Mouse (Mus musculus) myocyte (in vitro differentiated cells): ENCODE data around the gene Hoxc8. TPM values are rescaled to one million over a fixed set of nuclear protein-coding genes. Genes with fewer than 3 reads are reported as not detected.
A peak's percentile ranks its signal among the peaks of the same experiment; 100 is the strongest.

ENCODE experiments used
- H3K27me3 ChIP-seq: one replicate; pipeline ENCODE4 v1.6.1; 2011; ENCODE audit not compliant: control insufficient read depth, insufficient read depth, insufficient read length
- H3K36me3 ChIP-seq: one replicate; pipeline ENCODE4 v1.6.1; 2011; ENCODE audit not compliant: control insufficient read depth, insufficient read depth
- H3K4me2 ChIP-seq: one replicate; pipeline ENCODE4 v1.6.1; 2011; ENCODE audit warnings: low read depth, control low read depth
- H3K4me3 ChIP-seq: one replicate; pipeline ENCODE4 v1.5.1; 2011; ENCODE audit warnings: mild to moderate bottlenecking, control low read depth, moderate library complexity
- H3K79me2 ChIP-seq: one replicate; pipeline ENCODE4 v1.6.1; 2011; ENCODE audit not compliant: control insufficient read depth, insufficient read depth
- H3ac ChIP-seq: one replicate; pipeline ENCODE4 v1.6.1; 2011; ENCODE audit not compliant: control insufficient read depth, insufficient read length
- CEBPB ChIP-seq: IDR thresholded peaks from 2 replicates; pipeline ENCODE4 v1.6.1; 2011; ENCODE audit warnings: mild to moderate bottlenecking, moderate library complexity; ENCODE audit not compliant: poor library complexity, insufficient read depth, severe bottlenecking
- E2F4 ChIP-seq: IDR thresholded peaks from one replicate; pipeline ENCODE4 v1.6.1; 2011; ENCODE audit warnings: mild to moderate bottlenecking, control low read depth, moderate library complexity; ENCODE audit not compliant: insufficient read depth
- MAX ChIP-seq: IDR thresholded peaks from one replicate; pipeline ENCODE4 v1.6.1; 2011; ENCODE audit warnings: low read depth, mild to moderate bottlenecking, control low read depth
- MYOD1 ChIP-seq, 3 experiments: IDR thresholded peaks; one replicate each; pipeline ENCODE4 v1.6.1; 2011; ENCODE audit warnings: control low read depth in 2 of 3, low read depth in 2 of 3, mild to moderate bottlenecking in 2 of 3, moderate library complexity in 1 of 3; ENCODE audit not compliant: insufficient read length in 2 of 3, control insufficient read depth in 1 of 3
- MYOG ChIP-seq, 3 experiments: IDR thresholded peaks; one replicate each; pipeline ENCODE4 v1.6.1; 2011; ENCODE audit warnings: control low read depth in 2 of 3, low read depth in 2 of 3, mild to moderate bottlenecking in 2 of 3; ENCODE audit not compliant: insufficient read length in 2 of 3, control insufficient read depth in 1 of 3, insufficient read depth in 1 of 3
- POLR2A ChIP-seq: IDR thresholded peaks from one replicate; pipeline ENCODE4 v1.6.1; 2011; ENCODE audit warnings: low read depth, mild to moderate bottlenecking, control low read depth, moderate library complexity; ENCODE audit not compliant: insufficient read length
- POLR2AphosphoS2 ChIP-seq: IDR thresholded peaks from one replicate; pipeline ENCODE4 v1.6.1; 2011; ENCODE audit warnings: low read depth, control low read depth; ENCODE audit not compliant: insufficient read length
- REST ChIP-seq: IDR thresholded peaks from one replicate; pipeline ENCODE4 v1.6.1; 2011; ENCODE audit warnings: mild to moderate bottlenecking, control low read depth, moderate library complexity; ENCODE audit not compliant: insufficient read depth, insufficient read length
- SRF ChIP-seq: IDR thresholded peaks from one replicate; pipeline ENCODE4 v1.6.1; 2011; ENCODE audit warnings: low read depth; ENCODE audit not compliant: control insufficient read depth, insufficient read length
- TCF12 ChIP-seq: IDR thresholded peaks from one replicate; pipeline ENCODE4 v1.6.1; 2011; ENCODE audit warnings: mild to moderate bottlenecking, control low read depth; ENCODE audit not compliant: poor library complexity, insufficient read depth, severe bottlenecking
- TCF3 ChIP-seq: IDR thresholded peaks from one replicate; pipeline ENCODE4 v1.6.1; 2011; ENCODE audit warnings: low read depth, control low read depth; ENCODE audit not compliant: insufficient read length
- USF1 ChIP-seq: IDR thresholded peaks from one replicate; pipeline ENCODE4 v1.6.1; 2011; ENCODE audit warnings: low read depth, mild to moderate bottlenecking, control low read depth, moderate library complexity
- polyA plus RNA-seq: library from polyadenylated mRNA; unstranded; fragments of >200 nt; fragmentation: generic; extraction: Trizol; gene quantifications from one replicate; pipeline ENCODE4 v1.2.1, GENCODE M21; 2012; ENCODE audit warnings: missing spikeins

Hoxc8 gene
- polyA plus RNA-seq, 1 experiment: 0.71 TPM

DNA sequence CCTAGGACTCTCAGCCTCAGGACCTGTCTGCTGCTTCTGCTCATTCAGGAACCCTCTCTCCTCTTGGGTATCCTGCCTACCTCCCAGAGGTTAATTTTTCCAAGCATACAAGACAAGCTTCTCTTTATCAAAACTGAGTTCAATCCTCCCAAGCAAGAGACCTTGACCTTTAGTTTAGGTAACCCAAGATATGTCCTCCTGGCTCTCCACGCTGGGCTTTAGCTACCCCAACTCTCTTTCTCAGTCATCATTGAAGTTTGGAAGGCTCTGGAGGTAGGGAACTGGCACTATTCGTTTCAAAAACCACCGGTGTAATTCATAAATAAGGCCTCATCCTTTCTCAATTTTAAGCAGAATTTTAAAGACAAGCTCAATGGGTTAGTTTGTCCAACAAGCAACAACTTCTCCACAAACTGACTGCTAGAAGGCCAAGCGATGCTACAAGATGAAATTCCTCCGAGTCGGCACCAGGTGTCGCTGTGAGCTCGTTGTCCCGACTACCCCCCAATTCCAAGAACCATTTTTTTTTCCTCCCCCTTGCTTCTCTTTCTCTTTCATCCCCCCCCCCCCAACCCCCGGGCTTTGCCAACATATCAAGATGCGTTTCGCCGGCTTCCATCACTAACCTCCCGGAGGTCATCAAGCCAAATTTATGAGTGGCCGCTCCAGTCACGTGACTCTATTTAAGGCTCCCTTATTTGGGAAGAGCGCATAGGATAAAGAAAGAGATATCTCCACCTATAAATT, 23.0 kb downstream of the Hoxc8 start:
- no peak overlapping the region for H3K4me3 ChIP-seq
- H3K4me2 ChIP-seq: no peak overlapping the region
- no peak overlapping the region for H3ac ChIP-seq
- TF ChIP-seq MAX (no peak), CEBPB (no peak), MYOD1 (IDR thresholded peaks at IDR 0.05; ENCODE audit: control insufficient read depth in 1 of 3, insufficient read length in 2 of 3, low read depth in 2 of 3) (no peak), POLR2A (no peak), MYOG (IDR thresholded peaks at IDR 0.05; ENCODE audit: control insufficient read depth in 1 of 3, insufficient read depth in 1 of 3, insufficient read length in 2 of 3, low read depth in 2 of 3) (no peak), POLR2AphosphoS2 (peak; percentile 33), USF1 (peak; percentile 60), SRF (no peak), TCF3 (no peak), TCF12 (no peak), E2F4 (no peak), REST (no peak)
- H3K36me3 ChIP-seq: no peaks in the 10 kb centered on the region
- no peaks in the 10 kb centered on the region for H3K27me3 ChIP-seq
- H3K79me2 ChIP-seq: peaks cover 20% of the 10 kb centered on the region

GRCm38 (mm10) chr15:103014166-103015008, 24.0 kb downstream of the Hoxc8 start:
- H3ac ChIP-seq: no peak overlapping the region
- peaks cover 10% of the 10 kb centered on the region for H3K79me2 ChIP-seq
- TF ChIP-seq CEBPB (no peak), USF1 (no peak), POLR2AphosphoS2 (peak; percentile 37), E2F4 (no peak)
- H3K4me3 ChIP-seq: no peak overlapping the region
- no peak overlapping the region for H3K4me2 ChIP-seq
- H3K27me3 ChIP-seq: no peaks in the 10 kb centered on the region
- H3K36me3 ChIP-seq: no peaks in the 10 kb centered on the region

- Histone ChIP-seq H3K27me3 (no peaks in the 10 kb centered on the region), H3K4me3 (no peak overlapping the region), H3K79me2 (peaks cover 4% of the 10 kb centered on the region), H3K4me2 (no peak overlapping the region), H3ac (no peak overlapping the region), H3K36me3 (no peaks in the 10 kb centered on the region)
- TF ChIP-seq E2F4 (no peak), USF1 (no peak), MAX (no peak), POLR2AphosphoS2 (no peak), CEBPB (no peak), MYOD1 (IDR thresholded peaks at IDR 0.05; ENCODE audit: control insufficient read depth in 1 of 3, insufficient read length in 2 of 3, low read depth in 2 of 3) (no peak), TCF12 (no peak), TCF3 (no peak), MYOG (IDR thresholded peaks at IDR 0.05; ENCODE audit: control insufficient read depth in 1 of 3, insufficient read depth in 1 of 3, insufficient read length in 2 of 3, low read depth in 2 of 3) (no peak), REST (no peak), POLR2A (no peak), SRF (no peak)
These were observed 24.6 kb downstream of the Hoxc8 start for GRCm38 (mm10) chr15:103015009-103015399.

DNA sequence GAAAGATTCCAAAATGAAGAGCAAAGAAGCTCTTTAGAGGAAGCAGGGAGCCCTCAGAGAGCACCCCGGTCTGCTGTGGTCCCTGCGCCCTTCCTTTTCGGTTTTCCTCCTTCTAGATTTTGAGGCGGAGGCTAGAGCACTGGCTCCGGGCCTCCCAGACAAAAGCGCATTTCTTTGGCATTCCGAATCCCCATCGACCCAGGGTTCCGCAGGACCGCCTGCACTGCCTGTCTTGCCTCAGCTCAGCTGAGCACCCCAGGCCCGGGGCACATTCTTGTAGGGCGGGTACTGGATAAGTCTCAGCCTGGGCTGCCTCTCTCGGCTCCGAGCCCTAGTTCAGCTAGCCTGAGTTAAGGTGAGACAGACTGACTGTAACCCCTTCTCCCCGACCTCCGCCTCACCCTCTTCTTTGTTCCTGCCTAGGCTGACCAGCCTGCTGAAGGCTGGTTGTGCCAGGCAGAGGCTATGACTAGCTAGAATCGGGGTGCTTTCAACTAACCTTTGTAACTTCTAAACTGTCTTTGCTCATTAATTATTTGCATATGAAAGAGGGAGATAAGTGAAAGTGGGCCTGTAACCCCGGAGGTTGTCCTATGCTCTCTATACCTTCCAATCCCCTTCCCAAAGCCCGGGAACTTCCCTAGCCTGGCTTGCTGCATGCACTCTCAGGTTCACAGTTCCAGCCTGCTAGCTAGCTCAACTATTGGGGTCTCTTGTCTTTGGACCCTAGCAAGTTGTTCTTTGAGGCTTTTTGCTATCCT, 25.2 kb downstream of the Hoxc8 start:
- no peak for TF ChIP-seq CEBPB
- no peak for TF ChIP-seq E2F4
- no peak for TF ChIP-seq TCF12
- TF ChIP-seq MYOD1 (IDR thresholded peaks at IDR 0.05; ENCODE audit: control insufficient read depth in 1 of 3, insufficient read length in 2 of 3, low read depth in 2 of 3): no peak
- TF ChIP-seq USF1: no peak
- TF ChIP-seq REST: no peak
- TF ChIP-seq POLR2A: no peak
- TF ChIP-seq TCF3: no peak
- no peak for TF ChIP-seq SRF
- TF ChIP-seq POLR2AphosphoS2: no peak
- no peak for TF ChIP-seq MAX
- no peak for TF ChIP-seq MYOG (IDR thresholded peaks at IDR 0.05; ENCODE audit: control insufficient read depth in 1 of 3, insufficient read depth in 1 of 3, insufficient read length in 2 of 3, low read depth in 2 of 3)
- no peaks in the 10 kb centered on the region for H3K79me2 ChIP-seq
- no peaks in the 10 kb centered on the region for H3K27me3 ChIP-seq
- H3K36me3 ChIP-seq: no peaks in the 10 kb centered on the region
- no peak overlapping the region for H3ac ChIP-seq
- no peak overlapping the region for H3K4me2 ChIP-seq
- no peak overlapping the region for H3K4me3 ChIP-seq
